Mouse (Mus musculus): ENCODE data around the gene Itgb6. TPM values are rescaled to one million over a fixed set of nuclear protein-coding genes. Genes with fewer than 3 reads are reported as not detected.

The Itgb6 gene
- polyA plus RNA-seq, 1 experiment, result not detected

DNA sequence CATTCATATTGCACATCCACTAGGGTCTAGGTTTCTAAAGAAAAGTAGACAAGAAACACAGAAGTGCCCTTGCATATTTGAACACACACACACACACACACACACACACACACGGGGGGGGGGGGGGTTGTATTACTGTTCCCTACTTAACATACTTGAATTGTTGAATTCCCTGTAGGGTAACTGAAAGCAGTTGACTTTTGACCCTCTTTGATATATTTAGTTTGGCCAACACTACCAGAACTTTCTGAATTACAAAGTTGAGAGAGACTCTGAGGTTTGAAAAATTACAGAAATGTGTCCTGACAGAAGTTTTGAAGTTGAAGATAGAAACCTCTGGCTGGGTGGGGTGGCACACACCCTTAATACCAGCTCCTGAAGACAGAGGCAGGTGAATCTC, 32.2 kb downstream of the Itgb6 start:
- Histone ChIP-seq H3K4me1 (ENCODE audit: control insufficient read depth, insufficient read depth, low read length) (peaks cover 2% of the 10 kb centered on the region; the same call in 1 of the 2 replicates), H3K27ac (ENCODE audit: insufficient read depth, low read length) (no peak overlapping the region), H3K4me3 (ENCODE audit: insufficient read depth, low read length) (no peak overlapping the region)
- TF ChIP-seq CTCF (IDR thresholded peaks at IDR 0.05; ENCODE audit: extremely low read depth, insufficient read depth, low read length) (no peak), POLR2A (IDR thresholded peaks at IDR 0.05; ENCODE audit: extremely low read depth, insufficient read depth, low read length) (no peak)

DNA sequence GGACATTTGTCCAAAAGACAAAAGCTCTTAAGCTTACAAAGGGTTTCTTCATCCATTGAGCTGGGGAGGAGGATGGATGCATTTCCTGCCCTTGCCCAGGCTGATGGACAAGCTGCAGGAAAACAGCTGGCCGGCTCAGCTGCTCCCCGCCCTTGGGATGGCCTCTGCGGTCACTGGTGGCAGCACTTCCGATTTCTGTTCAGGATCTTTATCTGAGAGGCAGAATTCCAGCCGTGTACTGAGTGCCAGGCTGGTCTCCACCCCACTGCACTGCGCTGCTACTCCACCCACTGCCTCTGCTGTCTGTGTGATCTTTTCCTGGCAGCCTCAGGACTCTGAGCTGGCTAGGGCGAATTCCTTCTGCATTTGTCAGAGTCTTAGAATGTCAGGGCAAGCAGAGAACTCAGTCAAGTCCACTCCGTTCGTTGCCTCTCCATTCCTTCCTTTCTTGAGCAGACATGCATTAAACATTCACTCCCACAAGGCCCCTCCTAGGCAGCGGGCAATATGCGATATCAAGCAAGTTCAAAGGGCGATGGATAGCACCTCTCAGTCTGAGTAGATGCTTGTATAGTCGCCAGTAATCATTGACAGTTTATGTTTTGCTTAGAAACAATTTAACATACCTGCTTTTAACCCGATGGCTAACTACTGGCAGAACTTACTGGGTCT, 33.4 kb downstream of the Itgb6 start:
- Histone ChIP-seq H3K4me3 (ENCODE audit: insufficient read depth, low read length) (no peak overlapping the region), H3K27ac (ENCODE audit: insufficient read depth, low read length) (no peak overlapping the region), H3K4me1 (ENCODE audit: control insufficient read depth, insufficient read depth, low read length) (peaks cover 2% of the 10 kb centered on the region; the same call in 1 of the 2 replicates)
- TF ChIP-seq CTCF (IDR thresholded peaks at IDR 0.05; ENCODE audit: extremely low read depth, insufficient read depth, low read length) (no peak), POLR2A (IDR thresholded peaks at IDR 0.05; ENCODE audit: extremely low read depth, insufficient read depth, low read length) (no peak)

- TF ChIP-seq POLR2A (IDR thresholded peaks at IDR 0.05; ENCODE audit: extremely low read depth, insufficient read depth, low read length), result no peak
- no peak for TF ChIP-seq CTCF (IDR thresholded peaks at IDR 0.05; ENCODE audit: extremely low read depth, insufficient read depth, low read length)
- H3K4me1 ChIP-seq (ENCODE audit: control insufficient read depth, insufficient read depth, low read length), result peaks cover 2% of the 10 kb centered on the region; the same call in 1 of the 2 replicates
- H3K27ac ChIP-seq (ENCODE audit: insufficient read depth, low read length), result no peak overlapping the region
- H3K4me3 ChIP-seq (ENCODE audit: insufficient read depth, low read length), result no peak overlapping the region
These were observed 34.3 kb downstream of the Itgb6 start for GRCm38 (mm10) chr2:60688150-60688549.

DNA sequence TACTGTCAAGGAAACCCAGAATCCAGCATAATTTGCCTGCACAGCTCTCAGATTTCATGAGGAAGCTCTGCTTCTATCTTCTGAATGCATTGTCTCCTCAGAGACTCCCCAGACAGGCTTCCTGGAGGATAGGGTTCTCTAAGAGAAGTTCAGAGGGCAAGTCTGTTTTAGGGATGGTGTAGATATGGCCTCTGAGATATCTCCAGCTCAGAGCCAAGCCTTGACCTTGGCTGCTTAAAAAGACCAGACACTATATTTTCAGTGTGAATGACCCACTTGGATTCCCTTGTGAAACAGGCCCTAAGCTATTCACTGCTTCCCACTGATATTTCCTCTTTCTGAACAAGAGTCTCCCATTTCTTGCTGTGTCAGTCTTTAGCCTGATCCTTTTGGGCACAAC, 36.5 kb downstream of the Itgb6 start:
- Histone ChIP-seq H3K4me1 (ENCODE audit: control insufficient read depth, insufficient read depth, low read length) (peaks cover 2% of the 10 kb centered on the region; the same call in 1 of the 2 replicates), H3K27ac (ENCODE audit: insufficient read depth, low read length) (no peak overlapping the region), H3K4me3 (ENCODE audit: insufficient read depth, low read length) (no peak overlapping the region)
- TF ChIP-seq CTCF (IDR thresholded peaks at IDR 0.05; ENCODE audit: extremely low read depth, insufficient read depth, low read length) (no peak), POLR2A (IDR thresholded peaks at IDR 0.05; ENCODE audit: extremely low read depth, insufficient read depth, low read length) (no peak)

DNA sequence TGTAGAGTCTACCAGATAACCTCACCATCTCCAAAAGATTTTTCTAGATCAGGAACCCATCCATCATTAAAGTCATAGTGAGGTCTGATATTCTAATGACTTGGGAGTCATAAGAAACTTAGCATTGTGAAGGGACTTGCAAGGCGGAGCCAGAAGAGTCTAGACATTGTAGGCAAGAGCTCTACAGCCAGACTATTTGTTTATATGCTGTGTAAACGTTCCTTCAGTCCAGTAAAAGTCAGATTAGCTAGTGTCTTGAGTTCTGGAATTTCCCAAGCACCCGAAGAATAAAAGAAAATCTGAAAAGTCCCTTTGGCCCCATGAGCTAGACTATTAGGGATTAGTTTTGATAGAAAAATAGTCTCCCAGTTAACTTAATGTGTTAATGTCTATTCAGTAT, 38.3 kb downstream of the Itgb6 start:
- TF ChIP-seq CTCF (IDR thresholded peaks at IDR 0.05; ENCODE audit: extremely low read depth, insufficient read depth, low read length), result no peak
- TF ChIP-seq POLR2A (IDR thresholded peaks at IDR 0.05; ENCODE audit: extremely low read depth, insufficient read depth, low read length), result no peak
- Histone ChIP-seq H3K4me3 (ENCODE audit: insufficient read depth, low read length) (no peak overlapping the region), H3K27ac (ENCODE audit: insufficient read depth, low read length) (no peak overlapping the region), H3K4me1 (ENCODE audit: control insufficient read depth, insufficient read depth, low read length) (peaks cover 1% of the 10 kb centered on the region; the same call in 1 of the 2 replicates)

DNA sequence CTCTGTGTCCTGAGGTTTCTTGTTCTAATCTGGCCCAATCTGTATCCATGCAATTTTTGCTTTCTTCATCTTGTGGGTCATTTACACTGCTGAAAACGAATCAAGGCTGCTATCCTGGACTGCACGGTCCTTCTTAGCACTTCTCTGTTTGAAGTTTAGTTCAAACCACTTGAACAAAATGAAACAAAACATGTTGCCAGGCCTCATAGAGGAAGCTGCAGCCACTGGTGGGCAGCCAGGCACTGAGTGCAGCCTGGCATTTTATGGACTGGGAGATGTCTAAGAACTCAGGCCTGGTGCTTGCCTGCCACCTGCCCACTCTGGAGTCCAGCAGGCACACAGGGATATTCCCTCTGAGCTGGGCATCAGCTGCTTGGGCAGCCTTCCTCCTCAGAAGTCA, 39.9 kb downstream of the Itgb6 start:
- H3K4me3 ChIP-seq (ENCODE audit: insufficient read depth, low read length), result no peak overlapping the region
- no peak for TF ChIP-seq POLR2A (IDR thresholded peaks at IDR 0.05; ENCODE audit: extremely low read depth, insufficient read depth, low read length)
- TF ChIP-seq CTCF (IDR thresholded peaks at IDR 0.05; ENCODE audit: extremely low read depth, insufficient read depth, low read length), result no peak
- no peaks in the 10 kb centered on the region for H3K4me1 ChIP-seq (ENCODE audit: control insufficient read depth, insufficient read depth, low read length)
- H3K27ac ChIP-seq (ENCODE audit: insufficient read depth, low read length), result no peak overlapping the region

DNA sequence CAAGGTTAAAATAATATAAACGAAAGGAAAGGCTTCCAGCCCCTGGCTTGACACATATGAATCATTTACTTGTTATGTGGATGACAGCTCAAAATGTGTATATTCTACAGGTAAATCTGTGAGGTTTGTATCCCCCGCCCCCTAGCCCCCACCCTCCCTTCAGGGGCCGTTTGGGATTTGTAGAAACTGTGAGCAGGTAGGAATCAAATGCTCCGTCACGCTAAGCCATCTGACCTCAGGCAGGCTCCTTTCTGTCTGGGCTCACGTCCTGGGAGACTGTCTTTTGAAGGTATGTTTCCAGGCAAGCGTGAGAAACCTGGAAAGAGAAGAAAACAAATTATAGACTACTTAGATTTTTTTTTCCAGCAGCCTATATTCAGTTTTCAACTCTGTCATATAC, 48.0 kb downstream of the Itgb6 start:
- Histone ChIP-seq H3K4me3 (ENCODE audit: insufficient read depth, low read length) (no peak overlapping the region), H3K27ac (ENCODE audit: insufficient read depth, low read length) (no peak overlapping the region), H3K4me1 (ENCODE audit: control insufficient read depth, insufficient read depth, low read length) (no peaks in the 10 kb centered on the region)
- TF ChIP-seq CTCF (IDR thresholded peaks at IDR 0.05; ENCODE audit: extremely low read depth, insufficient read depth, low read length), result no peak

DNA sequence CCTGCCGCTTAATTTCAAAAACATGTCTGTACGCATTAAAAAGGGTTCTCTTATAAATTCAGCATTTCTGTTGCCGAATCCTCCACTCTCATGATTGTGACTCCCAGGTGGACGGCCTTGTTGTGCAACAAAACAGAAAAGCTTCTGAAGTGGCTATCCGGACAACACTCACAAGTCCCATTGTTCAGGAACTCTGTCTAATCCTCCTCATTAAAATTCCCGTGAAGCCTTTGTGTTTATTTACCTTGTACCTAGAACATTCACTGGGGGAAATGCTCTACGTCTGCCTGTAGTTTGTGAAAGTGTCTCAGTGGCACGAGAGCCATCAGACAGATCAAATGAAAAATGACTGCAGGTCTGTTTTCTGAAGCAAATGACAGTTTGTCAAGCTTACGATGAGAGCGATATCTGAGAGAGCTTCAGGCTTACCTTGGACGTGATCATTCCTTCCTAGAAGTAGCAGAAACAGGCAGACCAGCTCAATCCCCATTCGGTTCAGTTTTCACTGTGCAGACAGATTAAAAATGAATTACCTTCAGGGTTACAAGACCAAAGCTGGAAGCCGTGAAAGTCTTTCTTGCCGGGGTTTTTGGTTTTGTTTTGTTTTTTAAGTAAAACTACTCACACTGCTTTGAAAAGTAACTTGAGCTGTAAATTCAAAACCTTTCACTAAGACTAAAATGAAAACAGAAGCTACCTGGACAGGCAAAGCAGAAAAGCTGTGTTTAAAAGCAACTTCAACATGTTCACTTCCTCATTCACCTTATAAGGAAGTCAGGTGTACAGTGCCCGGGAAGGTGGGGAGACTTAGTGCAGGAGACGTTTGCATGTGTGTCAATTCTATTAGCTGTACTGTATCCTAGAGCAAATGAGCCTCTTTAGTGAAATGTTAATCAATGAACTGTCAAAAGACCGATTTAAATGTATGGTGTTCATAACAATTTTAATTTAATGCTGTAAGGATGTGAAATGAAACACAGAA, 49.2 kb downstream of the Itgb6 start:
- Histone ChIP-seq H3K4me3 (ENCODE audit: insufficient read depth, low read length) (no peak overlapping the region), H3K27ac (ENCODE audit: insufficient read depth, low read length) (no peak overlapping the region), H3K4me1 (ENCODE audit: control insufficient read depth, insufficient read depth, low read length) (no peaks in the 10 kb centered on the region)
- TF ChIP-seq POLR2A (IDR thresholded peaks at IDR 0.05; ENCODE audit: extremely low read depth, insufficient read depth, low read length), result no peak
- TF ChIP-seq CTCF (IDR thresholded peaks at IDR 0.05; ENCODE audit: extremely low read depth, insufficient read depth, low read length), result no peak

GRCm38 (mm10) chr2:60671215-60671614, 51.2 kb downstream of the Itgb6 start:
- TF ChIP-seq CTCF (IDR thresholded peaks at IDR 0.05; ENCODE audit: extremely low read depth, insufficient read depth, low read length) (no peak), POLR2A (IDR thresholded peaks at IDR 0.05; ENCODE audit: extremely low read depth, insufficient read depth, low read length) (no peak)
- H3K4me1 ChIP-seq (ENCODE audit: control insufficient read depth, insufficient read depth, low read length), result no peaks in the 10 kb centered on the region

More at GRCm38 (mm10) chr2:60671215-60671614, 51.2 kb downstream of the Itgb6 start:
- Histone ChIP-seq H3K27ac (ENCODE audit: insufficient read depth, low read length) (no peak overlapping the region), H3K4me3 (ENCODE audit: insufficient read depth, low read length) (no peak overlapping the region)

Measured in cortical plate, adult 2 months (tissue).